Mouse (Mus musculus) hindbrain, embryonic 11.5 days (tissue): ENCODE measurements around the gene Mcoln2. TPM values are rescaled to one million over a fixed set of nuclear protein-coding genes. Genes with fewer than 3 reads are reported as not detected.
A peak's percentile ranks its signal among the peaks of the same experiment; 100 is the strongest.

Experiments used
- ATAC-seq: fragments of 200-750 bp; cut with Nextera tagmentation; 2 replicates; pipeline ENCODE4 v1.8.0; 2017; ENCODE audit warnings: mild to moderate bottlenecking, moderate TSS enrichment, moderate library complexity; ENCODE audit not compliant: low FRiP score
- DNase-seq: peaks from one replicate; pipeline ENCODE4 v3.0.0-alpha.2; 2015; ENCODE audit warnings: low spot score
- H3K27ac ChIP-seq: fragments of 300-500 bp; sonication (generic); 2 replicates; pipeline ENCODE4 v1.5.1; 2014; ENCODE audit warnings: mild to moderate bottlenecking, low read depth, low read length
- H3K27me3 ChIP-seq: fragments of 300-500 bp; sonication (generic); 2 replicates; pipeline ENCODE4 v1.6.1; 2014; ENCODE audit warnings: mild to moderate bottlenecking, low read length, moderate library complexity, mixed read lengths; ENCODE audit not compliant: control insufficient read depth, insufficient read depth
- H3K36me3 ChIP-seq: fragments of 300-500 bp; sonication (generic); 2 replicates; pipeline ENCODE4 v1.6.1; 2014; ENCODE audit warnings: mild to moderate bottlenecking, low read length, moderate library complexity, mixed read lengths; ENCODE audit not compliant: control insufficient read depth, insufficient read depth
- H3K4me1 ChIP-seq: fragments of 300-500 bp; sonication (generic); replicated peaks from 2 replicates; pipeline ENCODE4 v1.6.1; 2014; ENCODE audit warnings: low read length, mixed read lengths; ENCODE audit not compliant: control insufficient read depth, insufficient read depth
- H3K4me2 ChIP-seq: fragments of 300-500 bp; sonication (generic); replicated peaks from 2 replicates; pipeline ENCODE4 v1.6.1; 2014; ENCODE audit warnings: mild to moderate bottlenecking, low read depth, low read length
- H3K4me3 ChIP-seq: fragments of 300-500 bp; sonication (generic); 2 replicates; pipeline ENCODE4 v1.5.1; 2014; ENCODE audit warnings: low read depth, low read length
- H3K9ac ChIP-seq: fragments of 300-500 bp; sonication (generic); 2 replicates; pipeline ENCODE4 v1.6.1; 2014; ENCODE audit warnings: low read depth, low read length
- H3K9me3 ChIP-seq: fragments of 300-500 bp; sonication (generic); 2 replicates; pipeline ENCODE4 v1.6.1; 2016; ENCODE audit warnings: low read length; ENCODE audit not compliant: control insufficient read depth
- WGBS: fragments of 180-500 bp; shearing (Covaris S2); extraction: QIAGEN DNeasy Blood & Tissue Kit; methylation state at CpG from one replicate; pipeline ENCODE4 v1.1.7; 2014; 5-methylcytosine and 5-hydroxymethylcytosine counted together
- polyA plus RNA-seq: library from polyadenylated mRNA; unstranded; fragments of >200 nt; fragmentation: Nextera tagmentation; extraction: Ambion mirVana; gene quantifications from 2 replicates; pipeline ENCODE4 v1.2.1, GENCODE M21; 2014

Mcoln2 gene
- polyA plus RNA-seq, 1 experiment from 2014 or later, result 0.28 TPM

DNA sequence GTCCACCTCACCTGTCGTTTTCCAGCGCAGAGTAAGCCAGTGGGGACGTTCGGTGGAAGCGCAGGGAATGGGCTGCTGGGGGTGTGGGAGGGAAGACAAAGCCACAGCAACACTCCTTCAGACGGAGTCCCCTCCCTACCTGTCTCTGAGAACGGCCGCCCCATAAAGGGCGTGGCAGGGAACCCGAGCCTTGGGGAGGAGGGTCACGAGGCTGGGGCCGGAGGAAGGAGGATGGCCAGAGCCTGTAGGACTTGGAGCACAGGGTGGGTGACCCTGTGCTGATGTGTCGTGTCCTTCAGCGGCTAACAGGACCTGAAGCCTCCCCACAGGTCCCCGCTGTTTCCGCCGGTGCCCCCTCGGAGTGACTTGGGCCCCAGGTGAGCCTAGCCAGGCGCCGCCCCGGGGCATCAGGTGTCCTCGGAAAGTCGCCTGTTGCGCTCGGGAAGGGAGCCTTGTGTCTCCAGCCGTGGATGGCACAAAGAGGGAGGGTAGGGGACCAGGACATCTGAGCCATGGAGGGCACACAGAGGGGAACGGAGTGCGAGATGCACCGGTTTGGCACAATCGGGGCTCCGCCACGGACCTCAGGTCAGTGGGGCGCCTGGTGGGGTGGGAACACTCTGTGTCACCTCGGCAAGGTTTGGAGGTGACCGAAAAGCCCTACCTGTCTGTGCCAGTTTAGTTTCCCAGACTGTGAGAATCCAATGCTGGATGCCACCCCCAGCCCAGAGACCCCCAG is 32.2 kb upstream of the Mcoln2 start, which contains the start of gene Mcoln3:
Gene Mcoln3, plus strand, starts transcription at position 193 of the 739 bp plus-strand sequence.
- H3K4me1 ChIP-seq, result no peaks in the 10 kb centered on the region

DNA sequence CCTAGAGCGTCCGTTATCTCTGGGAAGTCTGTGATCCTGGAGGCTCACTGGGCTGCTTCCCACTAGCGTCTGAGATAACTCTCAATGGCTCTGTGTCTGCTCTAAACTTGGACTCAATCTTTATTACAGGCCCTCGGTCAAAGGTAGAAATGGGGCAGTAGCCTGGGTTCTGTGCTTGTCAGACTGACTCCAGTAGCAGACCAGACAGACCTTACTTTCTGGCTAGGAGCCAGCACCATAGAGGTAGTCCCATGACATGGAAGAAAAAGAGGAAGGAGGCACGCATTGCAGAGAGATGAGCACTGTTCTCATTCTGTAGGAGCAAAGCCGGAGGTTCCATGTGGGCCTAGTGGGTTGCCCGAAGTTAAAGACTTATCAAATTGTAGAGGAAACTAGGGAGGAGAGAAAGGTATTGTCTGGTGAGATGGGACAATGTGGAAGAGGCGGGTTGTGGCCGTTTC is 31.6 kb upstream of the Mcoln2 start:
- Histone ChIP-seq H3K9ac (no peak overlapping the region), H3K4me3 (no peak overlapping the region), H3K4me2 (no peak overlapping the region), H3K27ac (no peak overlapping the region), H3K4me1 (no peaks in the 10 kb centered on the region), H3K36me3 (no peaks in the 10 kb centered on the region), H3K9me3 (no peaks in the 10 kb centered on the region), H3K27me3 (peaks cover 14% of the 10 kb centered on the region)
- no peak for DNase-seq
- ATAC-seq, result no peak
- 56% methylated on average over 9 of the region's 9 CpGs for WGBS

More for the DNA sequence above, 32.2 kb upstream of the Mcoln2 start, which contains the start of gene Mcoln3:
- no peak within 1 kb of the TSS for H3K9ac ChIP-seq
- DNase-seq (no peak), ATAC-seq (no peak)
- H3K36me3 ChIP-seq, result no peaks in the 10 kb centered on the region
- H3K4me2 ChIP-seq, result peak within 1 kb of the TSS; percentile 18
- H3K9me3 ChIP-seq, result no peaks in the 10 kb centered on the region
- WGBS, result 10% methylated on average over 35 of the region's 35 CpGs
- H3K4me3 ChIP-seq, result no peak within 1 kb of the TSS
- no peak within 1 kb of the TSS for H3K27ac ChIP-seq
- peaks cover 14% of the 10 kb centered on the region for H3K27me3 ChIP-seq

DNA sequence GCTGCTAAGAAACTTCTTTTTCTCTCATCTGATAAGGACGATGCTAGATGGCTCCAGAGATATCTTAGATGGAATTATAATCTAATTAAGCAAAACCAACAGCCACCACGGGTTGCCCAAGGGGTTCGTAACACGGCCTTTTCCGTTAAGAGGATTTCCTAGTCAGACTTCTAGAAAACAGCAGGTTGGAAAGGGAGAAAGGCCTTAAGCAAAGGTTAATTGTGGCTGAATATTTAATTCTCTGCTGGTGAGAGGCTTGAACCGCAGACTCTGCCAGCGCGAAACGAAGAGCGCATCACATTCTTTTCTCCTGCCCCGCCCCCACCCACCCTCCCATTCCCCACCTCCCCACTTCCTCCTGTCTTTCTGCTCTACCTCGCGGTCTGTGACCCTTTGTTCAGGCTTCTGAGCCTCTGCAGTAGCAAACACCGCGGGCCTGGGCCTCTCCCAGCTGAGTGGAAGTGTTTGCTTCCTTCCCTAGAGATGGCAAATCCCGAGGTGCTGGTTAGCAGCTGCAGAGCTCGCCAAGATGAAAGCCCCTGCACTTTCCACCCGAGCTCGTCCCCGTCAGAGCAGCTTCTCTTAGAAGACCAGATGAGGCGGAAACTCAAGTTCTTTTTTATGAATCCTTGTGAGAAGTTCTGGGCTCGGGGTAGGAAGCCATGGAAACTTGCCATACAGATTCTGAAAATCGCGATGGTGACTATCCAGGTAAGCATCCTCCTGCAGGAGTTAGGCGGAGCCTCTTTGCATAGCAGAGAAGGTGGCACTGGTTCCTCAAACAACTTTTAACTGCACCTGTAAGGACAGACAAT is 28.1 kb upstream of the Mcoln2 start:
- Histone ChIP-seq H3K36me3 (no peaks in the 10 kb centered on the region), H3K9me3 (no peaks in the 10 kb centered on the region), H3K9ac (peak overlapping the region; percentile 46; the same call in 1 of the 2 replicates), H3K4me2 (peak overlapping the region; percentile 37), H3K4me3 (no peak overlapping the region; the same call in 1 of the 2 replicates), H3K27ac (no peak overlapping the region), H3K27me3 (peaks cover 14% of the 10 kb centered on the region), H3K4me1 (no peaks in the 10 kb centered on the region)
- DNase-seq, result peak; percentile 65
- 6% methylated on average over 25 of the region's 25 CpGs for WGBS
- peak; percentile 63 for ATAC-seq

DNA sequence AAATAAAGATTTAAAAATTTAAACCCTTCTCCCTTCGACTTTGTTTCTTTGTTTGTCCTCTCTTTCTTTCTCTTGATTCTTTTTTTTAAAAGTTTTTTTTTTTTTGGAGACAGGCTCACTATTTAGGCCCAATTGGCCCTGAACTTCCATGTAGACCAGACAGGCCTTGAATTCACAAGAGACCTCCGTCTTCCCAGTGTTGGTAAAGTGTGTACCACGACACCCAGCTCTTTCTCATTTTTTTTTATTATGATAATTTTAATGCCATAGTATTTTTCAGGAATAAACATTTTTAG is 27.6 kb upstream of the Mcoln2 start:
- Histone ChIP-seq H3K4me1 (no peaks in the 10 kb centered on the region), H3K9ac (no peak overlapping the region), H3K27ac (no peak overlapping the region), H3K9me3 (no peaks in the 10 kb centered on the region), H3K4me3 (no peak overlapping the region), H3K36me3 (no peaks in the 10 kb centered on the region), H3K27me3 (peaks cover 10% of the 10 kb centered on the region), H3K4me2 (no peak overlapping the region)
- DNase-seq (no peak), ATAC-seq (no peak)
- 46% methylated on average over 3 of the region's 3 CpGs for WGBS

DNA sequence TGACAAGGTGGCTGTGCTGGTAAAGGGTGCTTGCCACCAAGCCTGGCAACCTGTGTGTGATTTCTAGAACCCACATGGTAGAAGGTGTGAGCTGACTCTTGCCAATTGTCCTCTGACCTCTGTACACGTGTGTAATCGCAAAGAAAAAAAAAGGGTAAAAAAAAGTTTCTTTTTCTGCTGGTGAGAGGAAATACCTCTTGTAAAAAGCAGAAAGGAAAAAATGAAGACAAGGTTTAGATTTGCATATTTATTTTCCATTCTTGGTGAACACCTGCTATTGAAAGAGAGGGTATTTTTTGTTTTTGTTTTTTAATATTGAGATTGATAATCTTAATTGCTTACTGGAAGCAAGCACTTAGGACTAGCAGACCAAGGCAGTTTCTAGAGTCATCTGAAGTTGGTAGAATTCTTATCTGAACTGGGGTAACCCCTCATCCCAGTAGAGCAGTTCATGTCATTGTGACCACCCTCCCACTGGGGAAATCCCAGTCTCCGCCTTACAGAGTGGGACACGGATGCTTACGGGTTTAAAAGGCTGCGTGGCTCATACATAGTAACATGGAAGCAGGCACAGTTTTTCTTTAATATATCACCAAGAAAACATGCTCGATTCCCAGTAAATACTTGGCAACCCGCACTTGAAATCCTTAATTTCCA is 26.7 kb upstream of the Mcoln2 start:
- Histone ChIP-seq H3K9me3 (no peaks in the 10 kb centered on the region), H3K4me1 (no peaks in the 10 kb centered on the region), H3K4me3 (no peak overlapping the region), H3K4me2 (no peak overlapping the region), H3K27ac (no peak overlapping the region), H3K9ac (no peak overlapping the region), H3K27me3 (peaks cover 2% of the 10 kb centered on the region), H3K36me3 (no peaks in the 10 kb centered on the region)
- ATAC-seq (no peak), DNase-seq (no peak)
- 83% methylated on average over 8 of the region's 8 CpGs for WGBS

DNA sequence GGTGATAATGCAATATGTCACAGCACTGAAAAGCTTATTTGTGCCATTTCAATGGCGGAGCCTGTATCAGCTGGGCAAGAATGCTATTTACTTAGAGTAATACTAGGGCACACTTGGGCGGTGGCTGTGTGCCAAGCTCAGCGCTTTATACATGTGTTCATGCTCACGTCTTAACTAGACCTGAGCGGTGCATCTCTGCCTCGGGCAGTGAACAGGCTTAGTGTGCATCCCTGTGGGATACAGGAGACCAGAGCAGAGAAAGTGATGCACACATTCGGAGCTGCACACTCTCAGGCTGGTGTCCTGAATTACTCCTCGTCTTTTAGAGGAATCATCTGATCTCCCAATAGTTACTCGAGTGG is 26.2 kb upstream of the Mcoln2 start:
- Histone ChIP-seq H3K9me3 (no peaks in the 10 kb centered on the region), H3K9ac (no peak overlapping the region), H3K4me3 (no peak overlapping the region), H3K27me3 (no peaks in the 10 kb centered on the region), H3K36me3 (no peaks in the 10 kb centered on the region), H3K4me2 (no peak overlapping the region), H3K4me1 (no peaks in the 10 kb centered on the region), H3K27ac (no peak overlapping the region)
- WGBS, result 88% methylated on average over 9 of the region's 9 CpGs
- DNase-seq (no peak), ATAC-seq (no peak)

DNA sequence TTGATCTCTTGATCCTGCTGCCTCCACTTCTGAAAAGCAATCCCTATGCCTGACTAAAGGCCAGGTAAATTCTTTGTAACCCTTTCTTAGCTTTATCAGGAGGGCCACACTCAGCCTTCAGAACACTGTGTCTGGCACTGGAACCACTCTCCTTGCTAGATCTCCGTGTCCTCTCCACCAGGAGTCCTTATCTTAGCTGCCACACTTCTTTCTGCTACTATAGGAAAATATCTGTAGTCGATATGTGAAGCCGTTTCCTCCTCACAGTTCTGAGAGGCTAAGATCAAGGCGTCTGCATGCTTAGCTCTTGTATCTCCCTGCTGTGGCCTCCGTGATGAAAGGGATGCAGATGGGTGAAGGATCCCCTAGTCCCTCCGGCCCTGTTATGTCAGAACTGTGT is 22.4 kb upstream of the Mcoln2 start:
- DNase-seq (no peak), ATAC-seq (no peak)
- Histone ChIP-seq H3K4me2 (no peak overlapping the region), H3K36me3 (no peaks in the 10 kb centered on the region), H3K9me3 (no peaks in the 10 kb centered on the region), H3K9ac (no peak overlapping the region), H3K4me1 (no peaks in the 10 kb centered on the region), H3K27me3 (no peaks in the 10 kb centered on the region), H3K27ac (no peak overlapping the region), H3K4me3 (no peak overlapping the region)
- WGBS, result 82% methylated on average over 6 of the region's 6 CpGs

DNA sequence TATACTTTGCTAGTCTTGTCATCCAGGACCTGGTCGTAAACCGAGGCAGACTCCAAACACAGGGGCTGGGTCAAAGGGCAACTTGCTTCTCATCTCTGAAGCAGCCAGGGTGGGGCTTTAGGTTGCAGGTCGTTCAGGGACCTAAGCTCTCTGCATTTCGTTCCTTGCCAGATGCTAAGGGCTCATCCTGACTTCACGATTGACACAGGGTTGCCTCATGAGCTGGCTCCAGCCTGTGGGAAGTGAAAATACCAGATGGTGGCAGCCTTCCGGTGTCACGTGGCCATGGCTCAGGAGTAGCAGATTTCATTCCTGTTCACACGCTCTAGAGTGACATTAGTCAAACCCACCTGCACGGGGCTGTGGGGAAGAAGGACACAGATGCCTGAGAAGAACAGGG is 14.8 kb upstream of the Mcoln2 start:
- Histone ChIP-seq H3K36me3 (no peaks in the 10 kb centered on the region), H3K27me3 (no peaks in the 10 kb centered on the region), H3K27ac (no peak overlapping the region), H3K9ac (no peak overlapping the region), H3K4me1 (no peaks in the 10 kb centered on the region), H3K4me2 (no peak overlapping the region), H3K9me3 (no peaks in the 10 kb centered on the region), H3K4me3 (no peak overlapping the region)
- no peak for ATAC-seq
- WGBS, result 83% methylated on average over 9 of the region's 9 CpGs
- DNase-seq, result no peak
